Mouse (Mus musculus) olfactory bulb, adult 2 months (tissue): ENCODE data around the gene Cyp2s1.

Experiments used
- CTCF ChIP-seq: fragments of 200-500 bp; IDR thresholded peaks from 2 replicates; pipeline ENCODE4 v1.5.1; 2012; ENCODE audit warnings: low read depth, mild to moderate bottlenecking, low read length, moderate library complexity; ENCODE audit not compliant: insufficient read depth
- POLR2A ChIP-seq: fragments of 200-500 bp; IDR thresholded peaks from 2 replicates; pipeline ENCODE4 v1.6.1; 2012; ENCODE audit warnings: mild to moderate bottlenecking, low read depth, low read length, moderate library complexity; ENCODE audit not compliant: insufficient read depth

- TF ChIP-seq POLR2A (no peak), CTCF (no peak)
These were observed 48.5 kb downstream of the Cyp2s1 start for GRCm38 (mm10) chr7:25768229-25768628.
